Mouse (Mus musculus) G1E-ER4 (cell line): ENCODE results near the gene Utp4. TPM values are rescaled to one million over a fixed set of nuclear protein-coding genes. Genes with fewer than 3 reads are reported as not detected.

Source experiments
- GATA1 ChIP-seq: IDR thresholded peaks from one replicate; pipeline ENCODE4 v1.8.0; 2012; ENCODE audit warnings: low read length, inconsistent platforms
- polyA plus RNA-seq: library from polyadenylated mRNA; stranded (reverse); fragments of >175 nt; gene quantifications from 2 replicates; pipeline ENCODE4 v1.2.3, GENCODE M21; 2012

The Utp4 gene
- polyA plus RNA-seq, 1 experiment: 25.0 TPM

DNA sequence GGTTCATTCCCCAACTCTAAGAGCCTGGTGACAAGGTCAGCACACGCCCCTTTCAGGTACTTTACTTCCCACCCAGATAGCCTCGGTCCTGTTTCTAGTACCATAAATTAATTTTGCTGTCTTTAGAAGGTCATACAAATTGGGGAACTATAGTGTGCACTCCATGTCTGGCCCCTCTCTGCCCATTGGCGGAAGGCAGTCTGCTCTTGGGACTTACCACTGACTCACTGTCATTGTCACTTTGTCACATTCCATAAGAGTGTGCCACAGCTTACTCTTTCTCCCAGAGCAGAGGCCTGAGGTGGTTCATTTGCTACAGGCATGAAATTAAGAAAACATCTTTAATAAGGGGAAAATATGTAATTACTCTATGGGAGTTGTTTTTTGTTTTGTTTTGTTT, 64.8 kb downstream of the Utp4 start:
- no peak for TF ChIP-seq GATA1

DNA sequence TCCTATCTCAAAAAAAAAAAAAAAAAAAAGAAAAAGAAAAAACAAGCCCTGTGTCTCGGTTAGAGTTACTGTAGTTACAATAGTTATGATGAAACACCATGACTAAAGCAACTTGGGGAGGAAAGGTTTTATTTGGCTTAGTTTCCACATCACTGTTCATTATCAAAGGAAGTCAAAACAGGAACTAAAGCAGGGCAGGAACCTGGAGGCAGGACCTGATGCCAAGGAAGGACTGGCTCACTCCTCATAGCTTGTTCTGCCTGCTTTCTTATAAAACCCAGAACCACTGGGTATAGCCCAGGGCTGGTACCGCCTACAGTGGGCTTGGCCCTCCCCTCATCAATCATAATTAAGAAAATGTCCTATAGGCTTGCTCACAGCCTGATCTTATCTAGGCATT, 66.2 kb downstream of the Utp4 start:
- TF ChIP-seq GATA1: no peak

DNA sequence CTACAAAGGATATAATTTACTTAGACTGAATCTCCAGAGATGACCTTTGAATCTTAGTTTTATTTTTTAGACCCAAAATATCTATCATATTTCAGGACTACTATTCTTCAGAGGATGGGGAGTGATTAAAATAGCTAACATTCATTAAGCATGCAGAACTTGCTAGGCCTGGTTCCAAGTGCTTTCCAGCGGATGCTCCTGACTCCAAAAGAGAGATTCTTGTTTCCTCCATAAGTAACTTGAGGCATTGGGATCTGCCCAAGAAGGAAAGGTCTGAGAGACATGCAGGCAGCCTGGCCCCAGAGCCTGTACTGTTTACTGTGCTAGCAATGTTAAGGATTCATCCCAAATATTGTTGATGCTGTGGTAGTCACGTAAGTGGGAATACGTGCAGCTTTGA, 68.9 kb downstream of the Utp4 start:
- TF ChIP-seq GATA1: no peak

DNA sequence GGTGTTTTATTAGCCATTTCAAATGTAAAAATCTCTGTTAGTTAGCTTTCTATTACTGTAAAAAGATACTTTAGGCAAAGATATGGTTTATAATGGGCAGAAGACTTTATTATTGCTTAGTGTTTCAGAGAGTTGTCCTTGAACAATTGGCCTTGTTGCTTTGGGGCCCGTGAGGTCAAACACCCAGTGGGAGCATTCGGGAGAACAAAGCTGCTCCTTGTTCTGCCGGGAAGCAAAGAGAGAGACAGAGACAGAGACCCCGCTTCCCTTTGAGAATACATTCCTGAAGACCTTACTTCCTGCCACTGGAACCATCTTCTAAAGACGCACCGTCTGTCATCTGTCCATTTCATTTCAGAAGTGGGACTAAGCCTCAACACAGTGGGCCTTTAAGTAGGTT, 69.9 kb downstream of the Utp4 start:
- TF ChIP-seq GATA1: no peak

DNA sequence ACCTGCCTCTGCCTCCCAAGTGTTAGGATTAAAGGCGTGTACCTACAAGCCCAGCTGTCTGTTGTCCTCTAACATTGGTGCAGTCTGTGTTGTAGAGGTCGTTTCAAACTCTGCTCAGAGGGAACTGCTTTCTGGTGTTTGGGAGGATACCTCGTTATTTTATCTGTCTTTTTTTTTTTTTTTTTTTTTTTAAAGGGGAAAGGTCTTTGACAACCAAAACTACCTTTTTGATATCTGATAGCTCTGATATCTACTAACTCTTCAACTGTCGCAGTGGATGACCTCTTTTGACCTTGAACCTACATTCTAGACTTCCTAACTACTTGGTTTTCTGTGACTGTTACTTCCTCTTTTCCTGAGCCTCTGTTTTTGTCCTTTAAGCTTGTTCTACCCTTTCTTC, 71.1 kb downstream of the Utp4 start:
- TF ChIP-seq GATA1: no peak

DNA sequence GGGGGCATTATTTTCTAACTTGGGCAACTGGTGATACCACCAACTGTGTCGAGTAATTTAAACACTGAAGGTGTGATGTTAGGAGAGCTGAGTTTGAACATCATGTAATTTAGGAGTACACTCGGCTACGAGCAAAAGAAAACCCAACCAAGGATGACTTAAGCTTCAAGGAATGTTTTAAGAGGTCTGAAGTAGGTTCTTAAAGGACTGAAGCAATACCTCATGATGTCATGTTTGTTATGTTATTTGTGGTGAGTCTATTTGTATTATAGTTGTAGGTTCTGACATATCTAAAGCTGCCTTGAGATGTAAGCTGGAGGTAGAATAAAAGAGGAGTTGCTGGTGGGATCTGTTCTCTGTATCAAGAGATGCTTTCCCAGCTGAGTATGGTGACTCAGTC, 76.5 kb downstream of the Utp4 start:
- TF ChIP-seq GATA1: no peak

DNA sequence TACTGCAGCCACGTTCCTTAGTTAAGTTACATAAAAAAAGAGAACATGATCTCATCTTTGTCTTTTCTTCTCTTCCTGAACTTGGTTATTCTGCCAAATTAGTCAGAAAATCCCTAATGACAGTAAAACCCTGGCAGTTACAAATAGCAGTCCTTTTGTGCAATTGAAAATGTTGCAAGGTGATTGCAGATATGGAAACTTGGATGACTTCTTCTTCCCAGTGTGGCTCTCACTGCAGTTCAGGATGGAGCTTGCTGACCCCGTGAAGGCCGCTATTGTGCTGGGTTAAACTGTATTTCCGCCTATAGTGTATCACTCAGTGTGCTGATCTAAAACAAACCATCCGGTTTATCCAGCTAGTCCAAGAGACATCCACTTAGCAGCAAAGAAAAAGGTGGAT, 78.5 kb downstream of the Utp4 start:
- TF ChIP-seq GATA1: no peak

Other genes starting within 250 kb of the Utp4 start
- gene Tango6, start 210.6 kb upstream of the Utp4 start, polyA plus RNA-seq: 2.2 and 2.6 TPM in 2 replicates
- gene Has3, start 23.4 kb upstream of the Utp4 start, polyA plus RNA-seq: 0.01 and 0.11 TPM in 2 replicates
- gene Sntb2, start 42.1 kb downstream of the Utp4 start, polyA plus RNA-seq: 6.4 and 8.2 TPM in 2 replicates
- gene Vps4a, start 137.6 kb downstream of the Utp4 start, polyA plus RNA-seq: 19.5 and 34.1 TPM in 2 replicates
- 8.1 and 13.1 TPM in 2 replicates for gene Pdf, start 155.0 kb downstream of the Utp4 start, polyA plus RNA-seq
- gene Cog8, start 163.1 kb downstream of the Utp4 start, polyA plus RNA-seq: 26.1 and 36.7 TPM in 2 replicates
- gene Nip7, start 163.2 kb downstream of the Utp4 start, polyA plus RNA-seq: 9.9 and 11.2 TPM in 2 replicates
- not detected in 2 replicates for gene Tmed6, start 172.0 kb downstream of the Utp4 start, polyA plus RNA-seq
- gene Terf2, start 202.9 kb downstream of the Utp4 start, polyA plus RNA-seq: 26.6 and 27.0 TPM in 2 replicates